Mouse (Mus musculus): ENCODE measurements around the gene Limk2.
A peak's percentile ranks its signal among the peaks of the same experiment; 100 is the strongest.

Limk2 gene

GRCm38 (mm10) chr11:3333111-3333695 lies 75.8 kb downstream of the Limk2 start:
- peak in 1 of 2 experiments; percentile 28 for DNase-seq

- DNase-seq, result peak; percentile 94 to 95
These were observed 77.0 kb downstream of the Limk2 start for GRCm38 (mm10) chr11:3331756-3332642.

GRCm38 (mm10) chr11:3330991-3331750 lies 77.8 kb downstream of the Limk2 start:
- DNase-seq, result peak; percentile 41 to 52

- peak; percentile 95 to 97 for DNase-seq
These were observed 78.4 kb downstream of the Limk2 start for GRCm38 (mm10) chr11:3330566-3330965.

- peak in 1 of 2 experiments; percentile 17 for DNase-seq
These were observed 79.0 kb downstream of the Limk2 start, which contains the start of gene Pik3ip1 for GRCm38 (mm10) chr11:3329891-3330451. Gene Pik3ip1, plus strand, starts transcription at chr11:3330401.

GRCm38 (mm10) chr11:3328806-3329775 lies 79.9 kb downstream of the Limk2 start:
- DNase-seq, result no peak

GRCm38 (mm10) chr11:3328271-3328670 lies 80.7 kb downstream of the Limk2 start:
- no peak for DNase-seq

GRCm38 (mm10) chr11:3318286-3318685 lies 90.7 kb downstream of the Limk2 start:
- no peak for DNase-seq

- peak; percentile 83 to 90 for DNase-seq
These were observed 94.8 kb downstream of the Limk2 start for GRCm38 (mm10) chr11:3314148-3314547.

- DNase-seq, result no peak
These were observed 95.7 kb downstream of the Limk2 start for GRCm38 (mm10) chr11:3313294-3313693.

GRCm38 (mm10) chr11:3311586-3312347 lies 97.2 kb downstream of the Limk2 start:
- DNase-seq, result no peak

- DNase-seq, result no peak
These were observed 98.0 kb downstream of the Limk2 start for GRCm38 (mm10) chr11:3310789-3311585.

GRCm38 (mm10) chr11:3309884-3310283 lies 99.1 kb downstream of the Limk2 start:
- DNase-seq, result no peak

GRCm38 (mm10) chr11:3307875-3308274 lies 101.1 kb downstream of the Limk2 start:
- DNase-seq, result no peak

- DNase-seq, result no peak
These were observed 103.2 kb downstream of the Limk2 start for GRCm38 (mm10) chr11:3305821-3306220.

GRCm38 (mm10) chr11:3302792-3303191 lies 106.2 kb downstream of the Limk2 start:
- DNase-seq, result peak in 1 of 2 experiments; percentile 24

GRCm38 (mm10) chr11:3302385-3302784 lies 106.6 kb downstream of the Limk2 start:
- no peak for DNase-seq

- no peak for DNase-seq
These were observed 107.9 kb downstream of the Limk2 start for GRCm38 (mm10) chr11:3301075-3301474.

GRCm38 (mm10) chr11:3298813-3299185 lies 110.2 kb downstream of the Limk2 start:
- no peak for DNase-seq

Measured in cerebellum, postnatal 14 days (tissue).